Mouse (Mus musculus) MEL (cell line): ENCODE measurements at regions not wholly inside any gene's neighbourhood (a gene's known extent, or its start where the extent isn't known, plus 50 kb on each side); places are given as distances from the start of the nearest gene placed in this dataset.

ENCODE experiments used
- DNase-seq: peaks from one replicate; pipeline ENCODE4 v3.0.0; 2011; ENCODE audit warnings: low read depth, low spot score
- H3K27ac ChIP-seq: 2 replicates; pipeline ENCODE4 v1.5.1; 2012; ENCODE audit warnings: low read depth, mild to moderate bottlenecking, control low read depth, low read length, moderate library complexity; ENCODE audit not compliant: control insufficient read depth
- H3K27me3 ChIP-seq, 2 experiments: fragments of 150-350 bp in 1 of 2; sonication (generic) in 1 of 2; 2 replicates each; pipeline ENCODE4 v1.6.1; 2012; ENCODE audit warnings: low read length in 2 of 2, mild to moderate bottlenecking in 2 of 2, improper control_type of control experiment in 1 of 2, moderate library complexity in 1 of 2; ENCODE audit not compliant: insufficient read depth in 2 of 2, control insufficient read depth in 1 of 2
- H3K36me3 ChIP-seq, 2 experiments: 2 replicates each; pipeline ENCODE4 v1.6.1; 2012 to 2014; ENCODE audit warnings: low read length in 2 of 2, improper control_type of control experiment in 1 of 2, inconsistent platforms in 1 of 2, mild to moderate bottlenecking in 1 of 2; ENCODE audit not compliant: insufficient read depth in 2 of 2, control insufficient read depth in 1 of 2
- H3K4me1 ChIP-seq, 2 experiments: fragments of 150-350 bp in 1 of 2; sonication (generic) in 1 of 2; 2 replicates each; pipeline ENCODE4 v1.6.1; 2012; ENCODE audit warnings: low read length in 2 of 2, improper control_type of control experiment in 1 of 2, mild to moderate bottlenecking in 1 of 2; ENCODE audit not compliant: insufficient read depth in 2 of 2, control insufficient read depth in 1 of 2
- H3K4me3 ChIP-seq, 2 experiments: fragments of 150-350 bp in 1 of 2; sonication (generic) in 1 of 2; 2 replicates each; pipeline ENCODE4 v1.5.1; 2012; ENCODE audit warnings: low read depth in 2 of 2, low read length in 2 of 2, mild to moderate bottlenecking in 2 of 2, moderate library complexity in 2 of 2, control low read depth in 1 of 2, improper control_type of control experiment in 1 of 2; ENCODE audit not compliant: control insufficient read depth in 1 of 2, insufficient read depth in 1 of 2
- H3K79me2 ChIP-seq: 2 replicates; pipeline ENCODE4 v1.6.1; 2012; ENCODE audit warnings: mild to moderate bottlenecking, low read length, moderate library complexity; ENCODE audit not compliant: control insufficient read depth, poor library complexity, insufficient read depth
- H3K9ac ChIP-seq: 2 replicates; pipeline ENCODE4 v1.6.1; 2012; ENCODE audit warnings: low read depth, mild to moderate bottlenecking, control low read depth, low read length, moderate library complexity; ENCODE audit not compliant: control insufficient read depth, poor library complexity, severe bottlenecking
- H3K9me3 ChIP-seq: fragments of 150-350 bp; sonication (generic); replicated peaks from 2 replicates; pipeline ENCODE4 v1.6.1; 2012; ENCODE audit warnings: mild to moderate bottlenecking, low read length, improper control_type of control experiment, moderate library complexity; ENCODE audit not compliant: insufficient read depth
- BHLHE40 ChIP-seq: IDR thresholded peaks from 2 replicates; pipeline ENCODE4 v1.6.1; 2012; ENCODE audit warnings: low read depth, mild to moderate bottlenecking, inconsistent platforms, low read length, improper control_type of control experiment, borderline replicate concordance
- CHD1 ChIP-seq: IDR thresholded peaks from 2 replicates; pipeline ENCODE4 v1.6.1; 2012; ENCODE audit warnings: low read depth, mild to moderate bottlenecking, inconsistent platforms, low read length, improper control_type of control experiment
- CHD2 ChIP-seq: IDR thresholded peaks from 2 replicates; pipeline ENCODE4 v1.6.1; 2011; ENCODE audit warnings: low read length, improper control_type of control experiment
- GABPA ChIP-seq: IDR thresholded peaks from 2 replicates; pipeline ENCODE4 v1.6.1; 2012; ENCODE audit warnings: low read depth, mild to moderate bottlenecking, inconsistent platforms, low read length, improper control_type of control experiment, moderate library complexity
- GATA1 ChIP-seq: IDR thresholded peaks from 2 replicates; pipeline ENCODE4 v1.6.1; 2011; ENCODE audit warnings: low read depth, low read length, improper control_type of control experiment
- HCFC1 ChIP-seq: IDR thresholded peaks from 2 replicates; pipeline ENCODE4 v1.6.1; 2012; ENCODE audit warnings: low read depth, mild to moderate bottlenecking, inconsistent platforms, low read length, improper control_type of control experiment, moderate library complexity
- KAT2A ChIP-seq: conservative IDR thresholded peaks from 2 replicates; pipeline ENCODE4 v1.6.1; 2012; ENCODE audit warnings: low read depth, low read length, improper control_type of control experiment, inconsistent platforms
- MAZ ChIP-seq: IDR thresholded peaks from 2 replicates; pipeline ENCODE4 v1.6.1; 2012; ENCODE audit warnings: low read depth, mild to moderate bottlenecking, inconsistent platforms, low read length, improper control_type of control experiment
- MEF2A ChIP-seq: IDR thresholded peaks from 2 replicates; pipeline ENCODE4 v1.6.1; 2014; ENCODE audit warnings: low read depth, mild to moderate bottlenecking, inconsistent platforms, low read length, improper control_type of control experiment; ENCODE audit not compliant: poor library complexity, insufficient replicate concordance, severe bottlenecking; ENCODE audit errors: extremely low read depth
- RAD21 ChIP-seq: IDR thresholded peaks from 2 replicates; pipeline ENCODE4 v1.6.1; 2011; ENCODE audit warnings: mild to moderate bottlenecking, low read depth, low read length, improper control_type of control experiment
- SMC3 ChIP-seq: IDR thresholded peaks from 2 replicates; pipeline ENCODE4 v1.6.1; 2011; ENCODE audit warnings: low read depth, low read length, improper control_type of control experiment
- TAL1 ChIP-seq: IDR thresholded peaks from 2 replicates; pipeline ENCODE4 v1.6.1; 2012; ENCODE audit warnings: mild to moderate bottlenecking, inconsistent platforms, low read length, moderate library complexity, mixed read lengths
- USF1 ChIP-seq: IDR thresholded peaks from 2 replicates; pipeline ENCODE4 v1.6.1; 2014; ENCODE audit warnings: low read depth, mild to moderate bottlenecking, inconsistent platforms, low read length, improper control_type of control experiment, moderate library complexity
- ZC3H11A ChIP-seq: IDR thresholded peaks from 2 replicates; pipeline ENCODE4 v1.6.1; 2012; ENCODE audit warnings: low read depth, mild to moderate bottlenecking, inconsistent platforms, low read length, improper control_type of control experiment
- ZKSCAN1 ChIP-seq: IDR thresholded peaks from 2 replicates; pipeline ENCODE4 v1.6.1; 2012; ENCODE audit warnings: low read depth, mild to moderate bottlenecking, inconsistent platforms, low read length, improper control_type of control experiment, moderate library complexity
- ZMIZ1 ChIP-seq: IDR thresholded peaks from 2 replicates; pipeline ENCODE4 v1.6.1; 2012; ENCODE audit warnings: low read depth, mild to moderate bottlenecking, inconsistent platforms, low read length, improper control_type of control experiment, moderate library complexity
- ZNF384 ChIP-seq: IDR thresholded peaks from 2 replicates; pipeline ENCODE4 v1.6.1; 2012; ENCODE audit warnings: low read depth, mild to moderate bottlenecking, inconsistent platforms, low read length, improper control_type of control experiment

DNA sequence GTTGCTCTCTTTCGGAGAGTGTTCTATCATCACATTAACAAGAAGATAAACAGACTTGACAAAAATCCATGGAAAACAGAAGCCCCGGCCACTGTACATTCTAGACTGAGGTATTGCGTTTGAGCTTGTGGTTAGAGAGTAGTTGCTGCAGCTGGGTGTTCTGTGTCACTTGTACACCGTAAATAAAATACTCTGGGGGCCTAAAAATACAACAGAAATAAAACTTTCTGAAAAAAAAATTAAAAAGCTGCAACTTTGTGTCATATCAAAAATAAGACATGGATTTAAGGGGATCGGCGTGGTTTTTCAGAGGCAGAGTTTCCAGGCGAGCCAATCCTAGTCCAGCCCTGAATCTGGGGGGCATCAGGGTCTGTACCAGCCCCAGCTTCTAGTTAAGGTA is 75.1 kb upstream of the Foxo1 start:
- no peak overlapping the region for H3K4me3 ChIP-seq
- no peak for DNase-seq
- no peak overlapping the region for H3K9ac ChIP-seq
- peaks cover 6% of the 10 kb centered on the region in 2 experiments; a peak in 3 of 4 replicates for H3K4me1 ChIP-seq
- H3K9me3 ChIP-seq, result no peaks in the 10 kb centered on the region
- H3K79me2 ChIP-seq, result no peaks in the 10 kb centered on the region
- peaks cover 0 to 6% of the 10 kb centered on the region in 2 experiments; a peak in 2 of 4 replicates for H3K36me3 ChIP-seq
- H3K27me3 ChIP-seq, result peaks cover 0 to 1% of the 10 kb centered on the region in 2 experiments; a peak in 1 of 4 replicates
- no peak overlapping the region for H3K27ac ChIP-seq
- TF ChIP-seq GABPA, result no peak
- no peak for TF ChIP-seq TAL1
- no peak for TF ChIP-seq CHD2
- no peak for TF ChIP-seq USF1

DNA sequence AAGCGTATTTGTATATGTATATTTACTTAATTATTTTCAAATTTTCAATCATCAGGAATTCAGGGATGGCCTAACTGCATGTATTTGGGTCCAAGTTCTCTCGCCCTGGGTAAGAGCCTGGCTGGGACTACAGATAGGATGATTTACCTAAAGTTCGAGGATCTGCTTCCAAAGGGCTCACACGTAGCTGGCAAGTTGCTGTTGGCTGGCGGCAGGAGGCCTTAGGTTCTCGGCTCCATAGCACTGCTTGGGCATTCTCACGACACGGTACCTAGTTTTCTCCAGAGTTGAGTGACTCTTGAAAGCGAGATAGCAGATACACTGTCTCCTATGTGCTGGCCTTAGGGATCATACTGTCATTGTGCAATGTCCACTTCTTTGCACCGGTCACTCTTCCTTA is 73.9 kb upstream of the Foxo1 start:
- no peak for DNase-seq
- TF ChIP-seq USF1 (no peak), ZNF384 (no peak), RAD21 (no peak), GABPA (no peak), MAZ (no peak), KAT2A (no peak), GATA1 (no peak), CHD1 (no peak), ZKSCAN1 (no peak), ZMIZ1 (no peak)
- TF ChIP-seq, all 39 proteins: peak for 0
- no peak overlapping the region for H3K4me3 ChIP-seq
- H3K4me1 ChIP-seq, result peaks cover 6 to 14% of the 10 kb centered on the region in 2 experiments
- H3K79me2 ChIP-seq, result no peaks in the 10 kb centered on the region
- no peak overlapping the region for H3K27ac ChIP-seq
- H3K9ac ChIP-seq, result no peak overlapping the region
- H3K27me3 ChIP-seq, result peaks cover 0 to 1% of the 10 kb centered on the region in 2 experiments; a peak in 1 of 4 replicates
- H3K36me3 ChIP-seq, result peaks cover 0 to 12% of the 10 kb centered on the region in 2 experiments; a peak in 2 of 4 replicates
- no peaks in the 10 kb centered on the region for H3K9me3 ChIP-seq

DNA sequence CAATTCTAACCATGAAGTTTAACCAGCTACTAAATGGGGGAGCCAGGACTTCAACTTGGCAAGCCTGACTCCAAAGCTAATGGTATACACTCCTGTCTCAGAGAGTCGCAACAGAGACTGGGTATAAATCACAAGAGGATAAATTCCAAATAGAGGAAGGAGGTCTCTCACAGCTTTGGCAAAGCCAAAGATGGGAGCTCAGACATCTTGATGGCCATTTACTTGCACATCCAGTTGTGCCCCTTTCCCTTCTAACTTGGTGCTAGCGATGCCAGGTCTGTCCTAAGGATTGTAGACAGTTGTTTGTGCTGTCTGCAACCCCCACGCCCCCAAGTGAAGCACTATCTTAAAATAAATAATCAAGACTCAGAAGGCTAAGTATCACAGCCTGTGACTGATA is 72.7 kb upstream of the Foxo1 start:
- TF ChIP-seq ZC3H11A, result no peak
- TF ChIP-seq ZKSCAN1, result no peak
- TF ChIP-seq MEF2A, result no peak
- TF ChIP-seq KAT2A, result no peak
- no peak for TF ChIP-seq USF1
- TF ChIP-seq SMC3, result no peak
- no peak for TF ChIP-seq HCFC1
- TF ChIP-seq MAZ, result no peak
- no peak for TF ChIP-seq BHLHE40
- TF ChIP-seq ZMIZ1, result no peak
- H3K4me3 ChIP-seq, result no peak overlapping the region
- H3K9ac ChIP-seq, result no peak overlapping the region
- no peak overlapping the region for H3K27ac ChIP-seq
- H3K79me2 ChIP-seq, result no peaks in the 10 kb centered on the region
- H3K4me1 ChIP-seq, result peaks cover 6 to 25% of the 10 kb centered on the region in 2 experiments; a peak in 3 of 4 replicates
- no peak for DNase-seq
- peaks cover 0 to 17% of the 10 kb centered on the region in 2 experiments; a peak in 2 of 4 replicates for H3K36me3 ChIP-seq
- no peaks in the 10 kb centered on the region for H3K9me3 ChIP-seq
- H3K27me3 ChIP-seq, result peaks cover 0 to 1% of the 10 kb centered on the region in 2 experiments; a peak in 1 of 4 replicates
